Mouse (Mus musculus) midbrain, embryonic 15.5 days (tissue): ENCODE data around the gene Mul1. TPM values are rescaled to one million over a fixed set of nuclear protein-coding genes. Genes with fewer than 3 reads are reported as not detected.
A peak's percentile ranks its signal among the peaks of the same experiment; 100 is the strongest.

Experiments used
- ATAC-seq: fragments of 200-750 bp; cut with Nextera tagmentation; replicated peaks from 2 replicates; pipeline ENCODE4 v1.8.0; 2017; ENCODE audit warnings: moderate TSS enrichment
- H3K27ac ChIP-seq: fragments of 300-500 bp; sonication (generic); 2 replicates; pipeline ENCODE4 v1.5.1; 2015; ENCODE audit warnings: mild to moderate bottlenecking, inconsistent platforms
- H3K27me3 ChIP-seq: fragments of 300-500 bp; sonication (generic); replicated peaks from 2 replicates; pipeline ENCODE4 v1.6.1; 2015; ENCODE audit warnings: inconsistent platforms
- H3K36me3 ChIP-seq: fragments of 300-500 bp; sonication (generic); replicated peaks from 2 replicates; pipeline ENCODE4 v1.6.1; 2015; ENCODE audit warnings: inconsistent platforms
- H3K4me1 ChIP-seq: fragments of 300-500 bp; sonication (generic); 2 replicates; pipeline ENCODE4 v1.6.1; 2015; ENCODE audit warnings: inconsistent platforms
- H3K4me2 ChIP-seq: fragments of 300-500 bp; sonication (generic); 2 replicates; pipeline ENCODE4 v1.6.1; 2015; ENCODE audit warnings: inconsistent platforms, mild to moderate bottlenecking, moderate library complexity
- H3K4me3 ChIP-seq: fragments of 300-500 bp; sonication (generic); 2 replicates; pipeline ENCODE4 v1.5.1; 2015; ENCODE audit warnings: mild to moderate bottlenecking, inconsistent platforms
- H3K9ac ChIP-seq: fragments of 300-500 bp; sonication (generic); 2 replicates; pipeline ENCODE4 v1.6.1; 2015; ENCODE audit warnings: mild to moderate bottlenecking, inconsistent platforms
- H3K9me3 ChIP-seq: fragments of 300-500 bp; sonication (generic); 2 replicates; pipeline ENCODE4 v1.6.1; 2016; ENCODE audit warnings: inconsistent platforms
- WGBS: fragments of 180-500 bp; shearing (Covaris S2); methylation state at CpG from one replicate; pipeline ENCODE4 v1.1.7; 2015; ENCODE audit warnings: mixed read lengths; 5-methylcytosine and 5-hydroxymethylcytosine counted together
- polyA plus RNA-seq: library from polyadenylated mRNA; unstranded; fragments of >200 nt; fragmentation: Nextera tagmentation; extraction: Ambion mirVana; gene quantifications from 2 replicates; pipeline ENCODE4 v1.2.1, GENCODE M21; 2015

The Mul1 gene
- polyA plus RNA-seq, 1 experiment from 2014 or later: 18.5 TPM

DNA sequence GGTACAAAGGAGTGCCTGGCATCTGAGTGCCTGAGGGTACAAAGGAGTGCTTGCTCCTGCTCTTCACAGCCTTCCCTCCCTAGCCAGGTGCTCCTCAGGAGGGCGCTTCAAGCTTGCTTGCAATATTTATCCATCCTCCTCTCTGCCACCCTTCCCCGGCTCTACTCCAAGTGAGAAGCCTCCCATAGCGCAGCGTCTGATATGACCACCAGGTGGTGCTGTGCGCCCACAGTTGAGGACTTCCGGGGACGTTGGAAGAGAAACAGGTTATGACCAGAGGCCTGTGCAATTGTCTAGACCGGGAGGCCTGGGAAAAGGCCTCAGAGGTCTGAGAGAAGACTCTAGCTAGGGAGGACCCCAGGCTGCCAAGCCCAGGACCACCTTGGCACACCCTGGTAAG, 12.9 kb downstream of the Mul1 start:
- Histone ChIP-seq H3K4me1 (peaks cover 29% of the 10 kb centered on the region), H3K36me3 (no peaks in the 10 kb centered on the region), H3K27me3 (no peaks in the 10 kb centered on the region), H3K4me3 (no peak overlapping the region), H3K27ac (peak overlapping the region; percentile 80), H3K4me2 (peak overlapping the region; percentile 27), H3K9ac (peak overlapping the region; percentile 22; the same call in 1 of the 2 replicates), H3K9me3 (no peaks in the 10 kb centered on the region)
- peak; percentile 82 for ATAC-seq
- WGBS: under 1% methylated on average over 8 of the region's 8 CpGs

DNA sequence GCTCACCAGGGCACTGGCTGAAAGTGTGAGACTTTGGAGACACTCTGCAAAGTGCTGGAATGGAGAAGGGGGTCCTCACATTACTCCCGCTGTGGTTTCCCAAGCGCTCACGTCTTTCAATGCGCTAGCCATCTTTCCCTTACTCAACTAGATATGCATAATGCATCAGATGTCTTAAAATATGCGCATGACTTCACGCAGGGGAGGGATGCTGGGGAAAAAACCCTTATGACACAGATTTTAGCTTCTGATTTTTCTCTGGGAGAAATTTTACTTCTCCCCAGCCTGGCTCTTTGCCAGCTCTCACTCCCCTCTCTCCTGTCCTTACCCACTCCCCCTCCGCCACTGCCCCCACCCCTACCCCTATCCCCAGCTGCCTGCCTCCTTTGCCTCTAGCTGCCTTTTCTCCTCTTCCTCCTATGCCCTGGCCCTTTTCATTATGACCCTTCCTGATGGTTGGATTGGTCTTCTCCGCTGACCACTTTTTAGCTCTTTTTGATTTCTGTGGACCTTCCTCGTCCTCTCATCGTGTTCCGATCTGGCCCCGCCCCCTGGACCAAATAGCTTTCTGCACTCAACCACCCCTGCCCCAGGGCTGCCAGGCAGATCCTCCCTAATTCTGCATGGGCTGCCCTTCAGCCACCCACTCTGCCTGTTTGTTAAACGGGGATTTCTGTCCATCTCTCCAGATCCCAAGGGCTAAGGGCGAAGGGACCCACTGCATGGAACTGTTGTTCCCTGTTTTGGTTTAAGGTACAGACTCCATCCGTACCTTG, 13.5 kb downstream of the Mul1 start:
- no peak overlapping the region for H3K4me3 ChIP-seq
- peak; percentile 49 for ATAC-seq
- WGBS: 27% methylated on average over 15 of the region's 15 CpGs
- no peaks in the 10 kb centered on the region for H3K36me3 ChIP-seq
- peak overlapping the region; percentile 22; the same call in 1 of the 2 replicates for H3K9ac ChIP-seq
- no peaks in the 10 kb centered on the region for H3K9me3 ChIP-seq
- peak overlapping the region; percentile 27 for H3K4me2 ChIP-seq
- H3K27me3 ChIP-seq: no peaks in the 10 kb centered on the region
- H3K4me1 ChIP-seq: peaks cover 34% of the 10 kb centered on the region
- H3K27ac ChIP-seq: peak overlapping the region; percentile 80

DNA sequence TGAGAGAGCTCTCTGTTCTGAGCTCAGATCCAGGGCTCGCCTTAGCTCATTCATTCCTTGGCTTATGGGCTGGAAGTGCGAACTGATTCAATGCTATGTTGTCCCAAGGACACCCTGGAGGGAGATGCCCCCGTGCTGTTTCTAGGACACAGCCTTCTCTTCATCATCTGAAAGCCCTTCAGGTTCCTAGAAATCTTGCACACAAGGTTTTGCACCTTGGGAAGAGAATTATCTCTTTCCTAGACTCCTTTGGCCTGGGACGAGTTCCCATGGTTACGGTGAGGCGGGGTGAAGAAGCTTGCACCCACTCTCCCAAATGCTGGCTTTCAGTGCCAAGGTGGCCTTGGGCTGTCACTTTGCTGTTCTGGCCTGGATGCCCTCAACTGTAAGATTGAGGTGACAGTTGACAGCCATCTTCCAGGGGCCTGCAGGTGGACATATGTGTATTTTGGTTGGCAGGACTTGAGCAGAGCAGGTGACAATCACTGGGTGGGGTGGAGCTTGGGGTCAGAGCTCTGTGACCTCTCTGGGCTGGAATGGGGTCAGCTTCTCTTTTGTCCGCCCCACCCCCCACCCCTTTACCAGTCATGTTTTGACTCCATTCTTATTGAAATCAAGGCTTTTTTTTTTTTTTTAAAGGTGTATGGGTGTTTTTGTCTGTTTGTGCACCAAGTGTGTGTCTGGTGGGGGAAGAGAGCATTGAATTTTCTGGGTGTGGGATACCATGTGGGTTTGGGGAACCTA, 14.6 kb downstream of the Mul1 start:
- WGBS: 48% methylated on average over 7 of the region's 7 CpGs
- H3K36me3 ChIP-seq: no peaks in the 10 kb centered on the region
- no peaks in the 10 kb centered on the region for H3K27me3 ChIP-seq
- ATAC-seq: no peak
- H3K4me1 ChIP-seq: peaks cover 44% of the 10 kb centered on the region
- H3K9ac ChIP-seq: no peak overlapping the region
- no peak overlapping the region for H3K27ac ChIP-seq
- no peaks in the 10 kb centered on the region for H3K9me3 ChIP-seq
- no peak overlapping the region for H3K4me2 ChIP-seq
- no peak overlapping the region for H3K4me3 ChIP-seq

DNA sequence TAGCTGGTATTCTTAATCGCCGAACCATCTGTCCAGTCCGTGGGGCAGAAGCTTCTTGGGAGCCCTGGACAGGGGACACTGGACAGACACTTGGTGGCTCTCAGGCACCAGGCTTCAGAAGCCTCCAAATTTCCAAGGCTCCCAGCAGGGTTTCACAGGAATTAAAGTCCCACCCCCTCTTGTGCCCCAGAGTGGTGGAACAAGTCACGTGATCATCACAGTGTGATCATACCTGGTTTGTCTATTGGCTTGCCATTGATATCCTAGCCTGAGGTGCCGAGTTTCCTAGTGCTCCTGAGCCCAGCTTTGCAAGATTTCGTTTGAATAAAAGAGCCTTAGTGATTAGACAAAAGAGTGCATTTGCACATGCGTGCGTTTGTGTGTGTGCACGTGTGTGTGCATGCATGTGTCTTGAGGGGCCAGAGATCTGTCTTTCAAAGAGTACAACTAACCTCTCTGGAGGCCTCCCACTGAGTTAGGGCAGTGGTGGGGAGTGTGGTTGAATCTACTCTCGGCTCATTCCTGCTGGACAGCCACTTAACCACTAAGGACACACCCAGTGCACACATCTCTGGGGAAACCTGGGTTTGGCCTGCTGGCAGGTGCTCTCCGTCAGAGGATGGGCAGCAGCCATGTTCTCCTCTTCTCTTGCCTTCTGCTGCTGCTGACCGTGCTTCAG, 15.3 kb downstream of the Mul1 start:
- Histone ChIP-seq H3K9me3 (no peaks in the 10 kb centered on the region), H3K36me3 (no peaks in the 10 kb centered on the region), H3K27ac (no peak overlapping the region), H3K4me3 (no peak overlapping the region), H3K4me1 (peaks cover 44% of the 10 kb centered on the region), H3K27me3 (no peaks in the 10 kb centered on the region), H3K4me2 (no peak overlapping the region), H3K9ac (no peak overlapping the region)
- WGBS: 49% methylated on average over 12 of the region's 12 CpGs
- no peak for ATAC-seq

DNA sequence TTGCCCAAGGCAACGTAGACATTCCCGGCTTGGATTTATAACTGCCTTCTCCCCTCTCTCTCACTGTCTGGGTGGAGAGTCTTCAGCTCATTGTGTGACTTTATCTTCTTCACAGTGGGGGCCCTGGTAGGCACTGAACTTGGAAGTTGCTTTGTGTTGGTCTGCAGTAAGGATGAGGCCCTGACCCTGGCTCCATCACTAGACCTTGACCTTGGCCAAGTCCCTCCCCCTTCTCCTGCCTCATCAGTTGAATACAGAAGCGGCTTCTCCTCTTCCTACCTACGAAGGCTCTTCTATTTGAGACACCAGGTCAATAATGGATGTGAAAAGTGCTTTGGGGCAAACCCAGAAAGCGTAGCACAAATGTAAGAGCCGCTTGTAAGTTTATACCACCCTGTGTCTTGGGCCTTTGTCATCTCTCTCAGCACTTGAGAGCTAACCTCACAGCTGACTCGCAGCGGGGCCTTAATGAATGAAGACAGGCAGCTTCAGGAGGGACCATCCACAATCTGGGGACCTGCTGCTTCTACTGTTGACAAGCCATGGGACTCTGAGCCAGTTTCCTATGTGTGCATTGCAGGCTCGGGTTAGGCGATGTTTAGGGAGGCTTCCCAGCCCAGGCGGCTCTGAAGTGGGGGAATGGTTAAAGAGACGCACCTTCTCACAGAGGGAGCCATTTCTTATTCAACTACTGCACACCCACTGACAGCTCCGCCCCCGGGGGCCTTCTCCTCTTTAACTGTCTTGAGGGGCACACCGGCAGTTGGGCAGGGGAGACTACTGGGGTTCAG, 18.0 kb downstream of the Mul1 start:
- ATAC-seq: no peak
- H3K4me2 ChIP-seq: peak overlapping the region; percentile 95; the same call in 1 of the 2 replicates

DNA sequence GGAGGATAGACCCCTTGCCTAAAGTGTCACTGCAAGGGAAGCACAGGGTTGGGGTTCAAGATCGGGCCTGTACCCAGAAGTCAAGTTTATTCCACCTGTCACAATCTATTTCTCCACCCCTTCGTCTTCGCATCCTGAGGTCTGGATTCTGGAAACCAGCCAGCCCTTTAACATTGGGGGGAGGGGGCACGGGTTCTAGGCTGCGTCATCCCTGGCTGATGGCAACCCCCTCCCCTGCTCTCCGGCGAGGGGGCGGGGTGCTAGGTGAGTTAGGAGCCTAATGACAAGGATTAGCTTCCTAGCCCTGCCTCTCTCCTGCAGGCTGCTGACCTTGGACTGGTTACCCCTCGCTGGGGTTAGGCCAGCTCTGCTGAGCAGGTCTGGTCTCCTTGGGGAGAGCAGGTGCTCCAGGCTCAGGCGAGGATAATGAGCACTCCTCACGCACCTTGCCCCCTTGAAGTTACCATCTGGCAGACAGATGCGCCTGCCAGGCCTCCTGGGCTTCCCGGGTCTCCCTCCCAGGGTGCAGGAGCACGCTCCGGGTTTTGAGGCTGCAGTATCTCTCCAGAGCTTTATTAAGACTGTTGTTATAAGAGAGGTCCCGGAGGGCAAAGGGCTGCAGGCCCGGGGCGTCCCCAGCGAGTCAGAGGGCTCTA, 18.8 kb downstream of the Mul1 start:
- Histone ChIP-seq H3K4me2 (peak overlapping the region; percentile 95), H3K27me3 (no peaks in the 10 kb centered on the region), H3K9ac (peak overlapping the region; percentile 93), H3K4me1 (peaks cover 53% of the 10 kb centered on the region), H3K4me3 (peak overlapping the region; percentile 89), H3K9me3 (no peaks in the 10 kb centered on the region), H3K27ac (peak overlapping the region; percentile 96), H3K36me3 (no peaks in the 10 kb centered on the region)
- peak; percentile 23 for ATAC-seq
- 6% methylated on average over 19 of the region's 19 CpGs for WGBS

More for the DNA sequence above, 18.0 kb downstream of the Mul1 start:
- 29% methylated on average over 15 of the region's 15 CpGs for WGBS
- Histone ChIP-seq H3K27ac (peak overlapping the region; percentile 49), H3K4me1 (peaks cover 53% of the 10 kb centered on the region), H3K9me3 (no peaks in the 10 kb centered on the region), H3K36me3 (no peaks in the 10 kb centered on the region), H3K27me3 (no peaks in the 10 kb centered on the region), H3K9ac (no peak overlapping the region), H3K4me3 (no peak overlapping the region)

DNA sequence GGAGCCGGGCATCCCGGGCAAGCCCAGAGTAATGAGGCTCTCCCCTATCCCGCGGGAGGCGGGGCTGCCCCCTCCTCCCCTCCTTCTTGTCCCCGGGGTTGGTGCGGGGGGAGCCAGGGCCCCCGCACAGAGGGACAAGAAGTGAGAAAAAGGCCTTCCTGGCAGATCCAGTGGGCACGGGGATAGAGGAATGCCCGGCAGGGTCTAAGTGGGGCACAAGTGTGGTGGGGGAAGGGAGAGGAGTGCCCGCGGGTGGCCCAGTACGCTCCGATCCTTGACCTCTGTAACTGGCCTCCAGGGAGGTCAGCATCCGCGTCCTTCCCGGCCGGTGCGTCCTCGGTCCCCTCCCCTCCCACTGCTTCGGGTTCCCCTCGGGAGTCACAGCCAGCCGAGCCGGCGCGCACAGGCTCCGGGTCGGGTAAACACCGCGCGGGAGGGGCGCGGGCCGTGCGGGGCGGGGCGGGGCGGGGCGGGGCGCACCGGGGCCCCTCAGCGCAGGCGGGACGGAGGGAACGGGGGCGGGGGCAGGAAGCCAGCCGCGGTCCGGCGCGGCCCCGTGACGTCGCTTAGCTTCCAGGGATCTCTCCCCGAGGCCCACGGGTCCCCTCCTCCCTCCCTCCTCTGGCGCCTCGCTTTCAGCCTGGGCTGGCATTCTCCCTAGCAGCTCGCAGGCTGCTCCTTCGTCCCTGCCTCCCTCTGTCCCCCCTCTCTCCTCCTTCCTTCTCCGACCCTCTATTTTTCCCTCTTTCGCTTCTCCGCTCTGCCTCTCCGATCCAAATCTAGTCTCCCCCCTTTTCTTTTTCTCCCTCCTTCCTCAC, 19.5 kb downstream of the Mul1 start, which contains the start of gene Camk2n1:
TSS of gene Camk2n1 (plus strand) at position 562 of the 818 bp plus-strand sequence.
- Histone ChIP-seq H3K4me1 (peaks cover 53% of the 10 kb centered on the region), H3K9ac (peak within 1 kb of the TSS; percentile 93), H3K27ac (peak within 1 kb of the TSS; percentile 96), H3K4me3 (peak within 1 kb of the TSS; percentile 89), H3K27me3 (no peaks in the 10 kb centered on the region), H3K9me3 (no peaks in the 10 kb centered on the region), H3K4me2 (peak within 1 kb of the TSS; percentile 95), H3K36me3 (no peaks in the 10 kb centered on the region)
- under 1% methylated on average over 55 of the region's 64 CpGs for WGBS
- peak; percentile 67 for ATAC-seq

DNA sequence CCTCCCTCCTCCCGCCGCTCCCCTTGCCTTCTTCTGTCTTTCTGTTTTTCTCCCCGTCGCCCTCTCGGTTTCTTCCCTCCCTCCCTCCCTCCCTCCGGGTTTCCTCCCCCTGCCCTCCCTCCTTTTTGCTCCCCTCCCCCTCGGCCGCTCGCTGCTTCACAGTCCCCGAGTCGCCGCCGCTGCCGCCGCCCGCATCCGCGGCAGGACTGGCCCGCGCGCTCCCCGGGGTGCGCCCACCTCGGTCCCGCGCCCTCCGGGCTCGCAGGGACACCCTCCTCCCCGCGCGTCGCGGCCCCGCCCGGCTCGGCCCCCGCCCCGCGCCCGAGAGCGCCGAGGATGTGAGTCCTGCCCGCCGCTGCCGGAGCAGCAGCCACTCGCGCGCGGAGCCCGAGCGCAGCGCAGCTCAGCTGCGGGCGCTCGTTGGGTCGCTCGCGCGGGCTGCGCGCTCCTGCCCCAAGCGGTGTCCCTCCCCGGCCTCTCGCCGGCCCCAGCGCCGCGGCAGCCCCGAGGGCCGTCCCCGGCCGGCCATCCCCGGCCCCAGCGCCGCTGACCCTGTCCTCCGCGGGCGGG, 20.2 kb downstream of the Mul1 start:
- WGBS: under 1% methylated on average over 61 of the region's 78 CpGs
- H3K27me3 ChIP-seq: no peaks in the 10 kb centered on the region
- no peaks in the 10 kb centered on the region for H3K36me3 ChIP-seq
- H3K9ac ChIP-seq: peak overlapping the region; percentile 93
- no peaks in the 10 kb centered on the region for H3K9me3 ChIP-seq
- H3K4me3 ChIP-seq: peak overlapping the region; percentile 89
- peak overlapping the region; percentile 95 for H3K4me2 ChIP-seq
- ATAC-seq: peak; percentile 56
- peaks cover 53% of the 10 kb centered on the region for H3K4me1 ChIP-seq
- H3K27ac ChIP-seq: peak overlapping the region; percentile 96

DNA sequence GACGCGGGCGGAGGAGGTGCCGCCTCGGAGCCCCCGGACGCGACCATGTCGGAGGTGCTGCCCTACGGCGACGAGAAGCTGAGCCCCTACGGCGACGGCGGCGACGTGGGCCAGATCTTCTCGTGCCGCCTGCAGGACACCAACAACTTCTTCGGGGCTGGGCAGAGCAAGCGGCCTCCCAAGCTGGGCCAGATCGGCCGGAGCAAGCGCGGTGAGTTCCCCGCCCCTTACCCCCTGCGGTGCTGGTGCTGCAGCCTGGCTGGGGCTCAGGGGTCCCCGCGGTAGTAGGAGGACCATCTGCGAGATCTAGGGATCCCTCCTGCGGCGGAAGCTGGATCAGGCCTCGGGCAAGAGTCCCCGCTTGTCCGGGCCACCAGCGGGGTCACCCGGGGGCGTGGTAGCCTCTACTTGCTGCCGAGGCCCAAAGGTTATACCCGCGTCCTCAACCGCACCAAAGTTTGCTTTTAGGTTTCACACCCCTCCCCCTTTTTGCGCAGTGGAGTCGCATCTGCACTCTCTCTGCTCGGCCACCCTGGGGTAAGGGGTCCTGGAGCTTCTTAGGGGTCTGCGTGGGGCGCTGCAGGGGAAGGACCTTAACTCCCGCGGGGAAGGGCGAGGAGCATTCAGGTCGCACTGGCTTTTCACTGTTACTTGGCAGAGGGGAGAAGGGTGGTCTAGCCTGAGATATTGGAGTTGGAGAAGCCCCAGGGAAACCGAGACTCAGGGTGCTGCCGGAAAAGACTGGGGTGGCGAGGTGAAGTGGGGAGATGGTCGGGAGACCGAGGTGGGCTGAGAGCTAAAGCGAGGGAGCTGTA, 20.9 kb downstream of the Mul1 start:
- peaks cover 51% of the 10 kb centered on the region for H3K4me1 ChIP-seq
- H3K9me3 ChIP-seq: no peaks in the 10 kb centered on the region
- peak overlapping the region; percentile 89 for H3K4me3 ChIP-seq
- H3K36me3 ChIP-seq: no peaks in the 10 kb centered on the region
- ATAC-seq: peak; percentile 22
- no peaks in the 10 kb centered on the region for H3K27me3 ChIP-seq
- peak overlapping the region; percentile 95 for H3K4me2 ChIP-seq
- H3K9ac ChIP-seq: peak overlapping the region; percentile 93
- peak overlapping the region; percentile 96 for H3K27ac ChIP-seq
- under 1% methylated on average over 58 of the region's 58 CpGs for WGBS

DNA sequence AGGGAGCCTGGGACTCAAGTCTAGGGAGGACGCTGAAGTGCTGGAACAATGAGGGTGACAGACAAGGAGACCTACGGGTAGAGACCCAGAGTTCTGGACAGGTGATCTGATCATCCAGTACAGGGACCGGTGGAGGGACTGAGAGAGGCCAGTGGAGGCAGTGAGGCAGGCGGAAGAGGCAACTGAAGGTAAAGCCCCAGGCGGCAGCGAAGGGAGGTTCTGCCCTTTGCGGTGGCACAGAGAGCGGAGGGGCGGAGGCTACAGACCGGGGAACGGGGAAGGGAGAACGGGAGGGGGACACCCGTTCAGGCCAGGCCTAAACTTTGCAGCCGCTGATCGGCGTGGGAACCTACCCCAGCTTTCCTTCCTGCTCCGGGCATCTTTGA, 21.5 kb downstream of the Mul1 start:
- peak; percentile 18; the same call in 1 of the 2 replicates for ATAC-seq

More for the DNA sequence above, 21.5 kb downstream of the Mul1 start:
- Histone ChIP-seq H3K27me3 (no peaks in the 10 kb centered on the region), H3K4me2 (peak overlapping the region; percentile 95), H3K4me1 (peaks cover 51% of the 10 kb centered on the region), H3K9ac (peak overlapping the region; percentile 93), H3K9me3 (no peaks in the 10 kb centered on the region), H3K36me3 (no peaks in the 10 kb centered on the region), H3K27ac (peak overlapping the region; percentile 96), H3K4me3 (peak overlapping the region; percentile 89)
- 2% methylated on average over 17 of the region's 17 CpGs for WGBS
